Mouse (Mus musculus) bone marrow, adult 2 months (tissue): Measurements from ENCODE around the gene Hyal1. TPM values are rescaled to one million over a fixed set of nuclear protein-coding genes. Genes with fewer than 3 reads are reported as not detected.
"Not testable (repeated sequence)": the region's sequence is repeated elsewhere in the genome, so short reads cannot be mapped to it uniquely, and the experiment has no call there.

ENCODE experiments used
- H3K27ac ChIP-seq: fragments of 200-500 bp; 2 replicates; pipeline ENCODE4 v1.5.1; 2012; ENCODE audit warnings: low read depth, mild to moderate bottlenecking, control low read depth, inconsistent platforms, low read length; ENCODE audit not compliant: control insufficient read depth, poor library complexity, insufficient read depth
- H3K4me1 ChIP-seq: fragments of 200-500 bp; 2 replicates; pipeline ENCODE4 v1.6.1; 2011; ENCODE audit warnings: low read length; ENCODE audit not compliant: control insufficient read depth, insufficient read depth
- H3K4me3 ChIP-seq: fragments of 200-500 bp; replicated peaks from 2 replicates; pipeline ENCODE3; 2011; ENCODE audit warnings: mild to moderate bottlenecking, low read depth, low read length, control low read depth; ENCODE audit not compliant: control insufficient read depth
- CTCF ChIP-seq: fragments of 200-500 bp; IDR thresholded peaks from 2 replicates; pipeline ENCODE4 v1.5.1; 2011; ENCODE audit warnings: low read length, control low read depth; ENCODE audit not compliant: control insufficient read depth, insufficient read depth
- POLR2A ChIP-seq: fragments of 200-500 bp; IDR thresholded peaks from 2 replicates; pipeline ENCODE4 v1.6.1; 2011; ENCODE audit warnings: low read depth, mild to moderate bottlenecking, control low read depth, low read length, borderline replicate concordance; ENCODE audit not compliant: control insufficient read depth
- WGBS: fragments of 180-500 bp; shearing (Covaris S2); methylation state at CpG from one replicate; pipeline ENCODE4 v1.1.7; 2018; 5-methylcytosine and 5-hydroxymethylcytosine counted together
- polyA plus RNA-seq: library from polyadenylated mRNA; stranded (reverse); fragments of >200 nt; gene quantifications from 2 replicates; pipeline ENCODE4 v1.2.4, GENCODE M21; 2011; ENCODE audit warnings: low replicate concordance; ENCODE audit not compliant: missing spikeins, insufficient read depth, insufficient read length

Gene Hyal1
- polyA plus RNA-seq, 1 experiment, result 8.5 TPM

DNA sequence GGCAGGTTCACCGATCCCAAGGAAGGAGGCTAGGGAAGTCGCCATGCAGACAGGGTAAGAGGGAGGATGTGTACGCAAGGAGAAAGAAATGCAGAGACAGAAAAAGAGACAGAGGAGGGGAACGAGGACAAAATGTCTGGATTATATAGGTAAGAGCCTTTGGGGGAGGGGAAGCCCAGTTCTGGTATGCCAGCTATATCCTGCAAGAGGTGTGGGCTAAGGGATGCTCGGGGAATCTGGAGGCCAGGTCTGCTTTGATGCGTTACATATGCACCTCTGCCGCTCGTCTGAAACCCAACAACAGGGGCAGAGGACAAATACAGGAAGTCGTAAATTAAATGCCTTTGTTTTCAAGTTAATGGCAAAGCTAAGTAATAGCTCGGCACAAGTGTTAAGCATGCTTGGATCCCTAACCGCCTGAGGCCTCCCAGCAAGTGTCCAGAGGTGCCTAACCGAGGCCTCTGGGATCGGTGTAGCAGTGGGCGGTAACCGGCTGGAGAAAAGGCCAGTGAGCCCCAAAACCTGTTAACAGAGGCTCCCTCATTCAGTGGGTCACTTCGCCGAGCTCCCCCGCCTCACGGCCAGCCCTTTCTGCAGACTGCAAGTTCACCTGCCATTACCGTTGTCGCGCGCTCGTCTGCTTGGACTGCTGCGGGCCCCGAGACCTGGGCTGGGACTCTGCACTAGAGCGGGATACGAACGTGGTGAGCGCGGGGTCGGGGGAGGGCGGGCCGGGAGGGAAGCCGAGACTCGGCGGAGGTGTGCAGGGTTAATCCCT, 23.0 kb upstream of the Hyal1 start:
- WGBS, result 4% methylated on average over 37 of the region's 37 CpGs
- peak overlapping the region; percentile 53 for H3K4me3 ChIP-seq
- H3K4me1 ChIP-seq, result peaks cover 12% of the 10 kb centered on the region
- H3K27ac ChIP-seq, result peak overlapping the region; percentile 7; the same call in 1 of the 2 replicates
- TF ChIP-seq CTCF, result no peak
- no peak for TF ChIP-seq POLR2A

DNA sequence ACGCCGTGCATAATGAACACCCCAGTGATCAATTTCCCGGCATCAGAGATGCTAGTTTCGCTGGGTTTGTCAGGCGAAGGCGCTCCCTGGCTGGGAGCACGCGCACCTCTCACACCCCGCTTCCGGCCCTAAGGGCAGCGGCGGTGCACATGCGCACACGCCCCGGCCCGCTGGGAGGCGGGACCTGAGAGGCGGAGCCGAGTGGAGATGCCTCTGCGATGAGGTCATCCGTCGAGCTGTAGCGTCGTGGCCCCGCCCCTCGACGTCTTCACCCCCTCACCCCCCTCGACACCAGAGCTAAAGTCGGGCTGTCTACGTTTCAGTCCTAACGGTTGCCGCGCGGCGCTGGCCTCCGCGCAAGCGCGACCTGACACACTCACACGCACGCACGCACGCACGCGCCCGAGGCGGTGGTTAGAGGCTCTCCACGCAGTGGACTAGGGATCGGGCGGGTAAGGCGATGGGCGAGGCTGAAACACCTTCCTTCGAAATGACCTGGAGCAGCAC, 22.4 kb upstream of the Hyal1 start:
- WGBS, result under 1% methylated on average over 53 of the region's 53 CpGs
- Histone ChIP-seq H3K4me1 (peaks cover 12% of the 10 kb centered on the region), H3K4me3 (peak overlapping the region; percentile 94), H3K27ac (peak overlapping the region; percentile 98)
- TF ChIP-seq CTCF (peak; percentile 7; the same call in 1 of the 2 replicates), POLR2A (peak; percentile 93)

DNA sequence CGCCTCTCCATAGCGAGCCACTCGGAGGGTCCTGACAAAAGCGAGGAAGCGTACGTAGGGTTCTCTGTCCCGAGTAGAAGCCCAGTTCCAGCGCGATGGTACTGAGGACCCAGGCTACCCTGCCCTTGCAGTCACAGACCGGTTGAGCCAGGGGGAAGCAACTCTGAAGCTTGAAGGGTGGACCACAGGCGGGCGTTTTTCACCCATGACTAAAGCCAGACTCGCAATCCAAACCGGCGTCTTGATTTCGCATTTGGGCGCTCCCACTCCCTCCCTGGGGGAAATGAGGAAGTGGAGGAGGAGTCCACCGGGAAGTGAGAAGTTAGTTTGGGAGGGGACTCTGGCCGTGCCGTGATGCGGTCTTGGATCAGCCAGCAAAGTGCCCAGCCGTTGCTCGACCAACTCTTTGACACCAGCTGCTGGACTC, 21.7 kb upstream of the Hyal1 start:
- Histone ChIP-seq H3K4me1 (peaks cover 12% of the 10 kb centered on the region), H3K4me3 (peak overlapping the region; percentile 94)
- under 1% methylated on average over 23 of the region's 23 CpGs for WGBS

DNA sequence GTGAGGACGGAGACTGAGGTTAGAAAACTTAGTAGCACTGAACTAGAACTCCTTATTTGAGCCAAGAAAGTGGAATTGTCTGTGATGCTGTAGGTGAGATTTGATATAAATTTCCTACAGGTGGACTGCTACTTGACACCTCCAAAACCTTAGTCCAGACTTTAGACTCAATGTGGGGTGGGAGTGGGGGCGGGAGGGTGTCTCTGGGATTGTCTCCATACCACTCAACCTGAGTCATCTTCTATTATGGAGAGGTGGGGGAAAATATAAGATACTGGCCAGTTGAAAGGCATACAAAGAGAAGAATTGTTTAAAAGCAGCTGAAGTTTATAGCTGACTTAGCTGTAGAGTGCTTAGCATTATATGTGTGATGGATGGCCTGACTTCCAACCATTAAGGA, 21.0 kb upstream of the Hyal1 start:
- TF ChIP-seq CTCF (no peak), POLR2A (no peak)
- Histone ChIP-seq H3K27ac (peak overlapping the region; percentile 98; the same call in 1 of the 2 replicates), H3K4me3 (peak overlapping the region; percentile 94), H3K4me1 (peaks cover 11% of the 10 kb centered on the region)
- 34% methylated on average over 2 of the region's 2 CpGs for WGBS

More for the DNA sequence above, 21.7 kb upstream of the Hyal1 start:
- TF ChIP-seq POLR2A, result 0 out of 2 replicates have a peak, but pooled peaks have one; percentile 35
- TF ChIP-seq CTCF, result no peak
- peak overlapping the region; percentile 98 for H3K27ac ChIP-seq

DNA sequence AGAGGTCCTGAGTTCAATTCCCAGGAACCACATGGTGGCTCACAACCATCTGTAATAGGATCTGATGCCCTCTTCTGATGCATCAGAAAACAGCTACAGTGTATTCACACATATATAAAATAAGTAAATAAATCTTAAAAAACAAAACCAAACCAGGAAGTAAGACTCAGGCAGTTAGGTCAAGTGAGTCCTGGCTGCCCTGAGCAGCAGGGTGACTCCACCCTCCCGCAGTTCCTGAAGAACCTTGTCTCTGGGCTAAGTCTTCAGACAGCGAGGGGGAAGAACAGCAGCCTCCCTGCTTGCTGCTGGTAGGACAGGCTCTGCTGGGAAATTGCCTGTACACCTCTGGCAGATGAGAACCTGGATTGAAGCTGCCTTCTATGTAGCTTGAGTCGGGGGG, 20.4 kb upstream of the Hyal1 start:
- WGBS, result 19% methylated on average over 3 of the region's 3 CpGs
- no peak overlapping the region for H3K4me3 ChIP-seq
- H3K27ac ChIP-seq, result peak overlapping the region; percentile 53; the same call in 1 of the 2 replicates
- no peak for TF ChIP-seq POLR2A
- no peak for TF ChIP-seq CTCF
- peaks cover 6% of the 10 kb centered on the region for H3K4me1 ChIP-seq

DNA sequence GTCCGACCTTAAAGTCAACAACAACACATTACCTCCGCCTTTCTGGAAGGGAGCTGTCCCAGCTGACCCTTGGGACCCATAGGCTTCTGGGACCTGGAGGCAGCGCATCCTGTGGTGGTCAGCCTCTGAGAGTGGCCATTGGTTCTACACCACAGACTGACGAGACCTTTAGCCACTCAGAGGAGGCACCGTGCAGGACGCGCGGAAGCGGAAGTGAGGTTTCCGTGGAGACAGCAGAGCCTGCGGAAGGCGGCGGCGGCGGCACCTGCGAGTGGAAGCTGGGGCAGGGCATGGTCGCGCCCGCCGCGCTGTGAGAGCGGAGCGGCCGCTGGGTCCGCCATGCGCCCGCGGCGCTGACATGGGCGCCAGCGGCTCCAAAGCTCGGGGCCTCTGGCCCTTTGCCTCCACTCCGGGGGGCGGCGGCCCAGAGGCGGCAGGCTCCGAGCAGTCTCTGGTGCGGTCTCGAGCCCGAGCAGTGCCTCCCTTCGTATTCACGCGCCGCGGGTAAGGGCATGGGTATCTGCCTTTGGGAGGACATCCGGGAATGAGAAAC, 13.6 kb upstream of the Hyal1 start, which contains the start of gene Tusc2:
Gene Tusc2 (plus strand): TSS at position 227 of the 553 bp plus-strand sequence.
- WGBS, result under 1% methylated on average over 46 of the region's 46 CpGs
- Histone ChIP-seq H3K4me3 (peak within 1 kb of the TSS; percentile 50), H3K27ac (peak within 1 kb of the TSS; percentile 66), H3K4me1 (no peaks in the 10 kb centered on the region; the same call in 1 of the 2 replicates)
- peak; percentile 74; the same call in 1 of the 2 replicates for TF ChIP-seq POLR2A
- TF ChIP-seq CTCF, result no peak

DNA sequence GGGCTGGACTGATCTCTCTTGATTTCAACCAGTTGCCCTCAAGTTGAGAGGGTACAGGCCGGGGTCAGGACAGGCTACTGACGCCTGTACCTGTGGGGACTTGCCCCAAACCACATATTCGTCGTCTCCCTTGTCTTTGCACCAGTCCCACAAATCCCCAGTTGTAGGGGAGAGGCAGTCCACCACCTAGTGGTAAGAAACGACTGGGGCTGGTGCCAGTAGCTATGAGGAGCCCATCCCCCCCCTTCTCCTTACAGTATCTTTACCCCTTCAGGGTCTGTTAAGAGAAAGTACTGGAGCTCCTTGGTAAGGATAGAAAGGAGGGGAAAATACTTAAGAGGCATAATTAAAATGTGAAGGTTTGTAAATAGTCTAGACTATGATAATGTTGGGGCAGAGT, 11.2 kb upstream of the Hyal1 start:
- not testable (repeated sequence) for H3K4me3 ChIP-seq, H3K4me1 ChIP-seq, H3K27ac ChIP-seq
- 42% methylated on average over 5 of the region's 5 CpGs for whole genome bisulfite sequencing

GRCm38 (mm10) chr9:107566041-107566709, 10.6 kb upstream of the Hyal1 start:
- TF ChIP-seq POLR2A (no peak), CTCF (peak; percentile 88)
- Histone ChIP-seq H3K4me3 (no peak overlapping the region), H3K4me1 (no peaks in the 10 kb centered on the region; the same call in 1 of the 2 replicates), H3K27ac (no peak overlapping the region)
- WGBS, result 58% methylated on average over 15 of the region's 15 CpGs
